Mouse (Mus musculus): ENCODE results near the gene Pex3.
"Not testable (repeated sequence)": the region's sequence is repeated elsewhere in the genome, so short reads cannot be mapped to it uniquely, and the experiment has no call there.

The Pex3 gene

DNA sequence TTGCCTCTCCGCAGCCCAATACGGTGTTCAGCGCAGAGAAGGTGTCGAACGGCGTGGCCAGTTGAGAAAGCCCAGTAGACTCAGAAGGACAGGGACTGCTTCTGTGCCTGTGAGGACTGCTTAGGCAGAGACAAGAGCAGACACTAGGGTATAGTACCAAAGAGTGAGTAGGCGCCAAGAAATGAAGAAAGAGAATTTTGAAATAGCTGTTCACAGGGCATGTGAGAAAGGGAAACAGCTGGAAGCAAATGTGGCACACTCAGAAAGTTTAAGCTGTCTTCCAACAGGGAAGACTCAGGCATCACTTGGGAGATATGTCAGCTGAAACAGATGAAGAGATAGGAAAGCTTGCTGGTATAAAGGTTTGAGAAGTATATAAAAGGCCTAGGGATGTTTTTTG lies 16.2 kb downstream of the Pex3 start:
- DNase-seq (ENCODE audit: low spot score in 2 of 2), result no peak

DNA sequence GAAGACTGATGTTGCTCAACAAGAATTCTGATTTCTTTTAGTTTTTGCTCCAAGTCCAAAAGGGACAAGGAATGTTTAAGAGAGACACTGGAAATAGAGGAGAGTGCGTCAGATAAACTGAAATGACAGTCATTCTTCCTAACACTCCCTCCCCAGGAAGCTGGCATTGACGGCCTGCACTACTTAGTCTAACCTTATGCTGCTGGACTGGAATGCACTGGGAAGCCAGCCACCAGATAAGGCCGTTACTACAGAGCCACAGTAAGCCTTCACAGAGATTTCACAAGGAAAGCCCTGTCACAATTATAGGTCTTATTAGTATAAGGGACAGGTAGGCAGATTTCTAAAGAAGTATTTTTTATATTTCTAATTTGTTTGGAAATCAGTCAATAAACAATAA lies 18.2 kb downstream of the Pex3 start:
- no peak for DNase-seq (ENCODE audit: low spot score in 2 of 2)

DNA sequence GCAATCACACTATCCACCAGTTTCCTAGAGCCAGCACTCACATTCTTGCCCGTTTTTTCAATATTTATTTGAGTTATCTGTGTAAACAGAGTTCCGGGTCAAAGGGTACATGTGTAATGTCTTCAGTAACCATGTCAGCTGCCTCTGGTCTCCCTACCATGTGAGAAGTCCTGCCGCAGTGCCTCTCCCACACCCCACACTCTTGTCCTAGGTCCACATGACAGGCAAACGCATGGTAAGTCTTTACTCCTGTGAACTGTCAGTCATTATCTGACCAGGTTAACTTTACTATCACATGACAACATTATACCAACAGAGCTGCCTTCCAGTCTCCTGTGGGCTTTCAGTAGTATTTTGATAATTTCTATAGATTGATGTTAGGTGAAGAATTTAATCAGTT lies 24.8 kb downstream of the Pex3 start:
- DNase-seq (ENCODE audit: low spot score in 2 of 2), result no peak

DNA sequence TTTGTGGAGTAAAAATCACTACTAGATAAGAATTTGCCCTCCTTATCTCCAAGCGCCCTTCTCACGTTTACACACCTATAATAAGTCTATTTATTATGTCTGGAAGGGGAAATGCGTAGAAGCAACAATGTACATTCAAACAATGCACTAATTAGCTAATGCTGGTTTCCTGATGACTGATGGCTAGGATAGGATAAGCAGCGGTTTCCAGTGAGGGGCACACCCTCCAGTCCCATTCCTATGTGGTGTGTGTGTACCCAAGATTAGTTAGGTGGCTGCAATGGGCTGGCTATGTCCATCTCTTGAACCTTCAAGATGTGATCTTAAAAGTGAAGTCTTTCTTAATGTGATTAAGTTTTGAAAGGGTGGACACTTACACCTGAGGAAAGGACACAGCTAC lies 31.1 kb downstream of the Pex3 start:
- DNase-seq (ENCODE audit: low spot score in 2 of 2), result no peak

DNA sequence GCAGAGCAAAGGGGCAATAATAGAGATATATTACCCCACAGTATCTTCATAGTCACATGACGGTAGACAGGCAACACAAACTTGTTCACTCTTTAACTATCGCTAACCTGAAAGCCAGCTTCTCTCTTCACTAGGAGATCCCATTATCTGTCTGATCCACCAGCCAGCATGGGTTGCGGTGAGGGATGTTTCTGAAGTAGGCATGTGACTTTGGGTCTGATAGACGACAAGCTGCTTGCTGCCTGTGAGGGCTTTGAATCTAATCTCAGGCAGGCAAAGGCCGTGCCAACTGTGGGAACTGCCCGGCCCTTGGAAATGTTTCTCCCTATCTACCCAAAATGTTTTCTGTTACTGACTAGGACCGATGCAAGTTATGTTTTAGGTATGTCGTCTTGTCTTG lies 50.6 kb downstream of the Pex3 start:
- DNase-seq (ENCODE audit: low spot score in 2 of 2), result no peak

DNA sequence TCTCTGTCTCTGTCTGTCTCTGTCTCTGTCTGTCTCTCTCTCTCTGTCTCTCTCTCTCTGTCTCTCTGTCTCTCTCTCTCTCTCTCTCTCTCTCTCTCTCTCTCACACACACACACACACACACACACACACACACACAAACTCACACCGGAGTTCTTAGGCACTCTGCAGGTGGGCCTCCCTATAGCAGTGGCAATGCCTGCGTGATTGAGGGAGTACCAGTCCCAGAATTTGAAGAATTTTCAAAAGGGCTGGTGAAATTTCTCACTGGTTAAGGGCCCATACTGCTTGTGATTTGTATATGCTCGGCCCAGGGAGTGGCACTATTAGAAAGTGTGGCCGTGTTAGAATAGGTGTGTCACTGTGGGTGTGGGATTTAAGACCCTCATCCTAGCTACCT lies 51.4 kb downstream of the Pex3 start:
- not testable (repeated sequence) for DNase-seq (ENCODE audit: low spot score in 2 of 2)

DNA sequence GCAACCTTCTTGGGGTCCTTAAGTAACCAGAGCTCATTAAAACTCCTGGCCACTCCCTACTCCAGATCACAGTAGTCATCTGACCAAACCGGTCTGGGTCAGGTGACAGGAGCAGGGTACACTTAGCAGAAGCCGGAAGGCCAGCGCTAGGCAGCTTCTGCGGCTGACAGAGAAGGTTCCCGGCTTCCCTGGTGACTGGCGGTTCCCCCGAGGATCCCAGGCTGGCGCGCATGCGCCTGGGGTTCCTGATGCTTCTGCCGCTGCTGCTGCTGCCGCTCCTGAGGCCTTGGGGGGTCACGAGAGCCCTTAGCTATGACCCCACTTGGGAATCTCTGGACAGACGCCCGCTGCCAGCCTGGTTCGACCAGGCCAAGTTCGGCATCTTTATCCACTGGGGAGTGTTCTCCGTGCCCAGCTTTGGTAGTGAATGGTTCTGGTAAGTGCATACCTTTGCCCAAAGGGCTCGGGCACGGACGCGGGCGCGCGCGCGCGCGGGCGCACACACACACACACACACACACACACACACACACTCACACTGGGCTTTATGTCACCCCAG lies 51.9 kb downstream of the Pex3 start:
- DNase-seq (ENCODE audit: low spot score in 2 of 2), result peak; percentile 83 to 86

DNA sequence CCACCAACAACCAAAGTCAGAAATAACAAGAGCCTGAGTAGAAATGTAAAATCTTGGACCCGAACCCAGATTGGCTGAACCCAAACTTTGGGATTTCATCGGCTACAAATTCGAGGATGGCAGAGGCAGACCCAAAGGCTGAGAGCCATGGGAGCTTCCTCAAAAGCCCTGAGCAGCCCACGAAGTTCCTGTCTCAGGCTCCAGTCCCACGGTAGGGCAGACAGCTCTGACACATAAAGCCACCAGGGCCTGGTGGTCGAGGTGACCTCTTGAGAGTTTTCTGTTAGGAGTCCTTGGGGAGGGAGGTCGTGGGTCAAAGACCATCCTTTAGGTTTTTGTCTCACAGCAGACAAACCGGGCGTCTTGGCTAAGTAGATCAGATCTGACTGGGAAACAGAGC lies 52.5 kb downstream of the Pex3 start:
- DNase-seq (ENCODE audit: low spot score in 2 of 2), result no peak

DNA sequence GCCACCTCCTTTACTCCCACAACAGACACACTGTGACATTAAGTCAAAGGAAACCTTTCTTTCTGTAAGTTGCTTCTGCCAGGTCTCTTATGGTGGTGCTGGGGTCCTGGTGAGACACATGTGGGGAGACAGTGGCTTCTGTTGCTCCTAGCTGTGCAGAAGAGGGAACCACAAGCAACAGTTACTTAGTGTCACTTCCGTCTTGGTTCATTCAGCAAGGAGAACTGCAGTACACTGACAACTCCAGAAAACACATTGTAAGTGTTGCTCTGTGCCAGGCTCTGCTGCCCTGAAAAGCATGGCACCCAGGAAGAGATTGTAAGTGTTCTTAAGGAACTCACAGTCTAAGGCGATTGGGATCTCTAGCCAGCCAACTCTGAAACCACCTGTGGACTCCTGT lies 53.6 kb downstream of the Pex3 start, which contains the start of gene Fuca2:
Gene Fuca2 (plus strand): TSS at position 210 of the 400 bp plus-strand sequence.
- DNase-seq (ENCODE audit: low spot score in 2 of 2), result no peak

DNA sequence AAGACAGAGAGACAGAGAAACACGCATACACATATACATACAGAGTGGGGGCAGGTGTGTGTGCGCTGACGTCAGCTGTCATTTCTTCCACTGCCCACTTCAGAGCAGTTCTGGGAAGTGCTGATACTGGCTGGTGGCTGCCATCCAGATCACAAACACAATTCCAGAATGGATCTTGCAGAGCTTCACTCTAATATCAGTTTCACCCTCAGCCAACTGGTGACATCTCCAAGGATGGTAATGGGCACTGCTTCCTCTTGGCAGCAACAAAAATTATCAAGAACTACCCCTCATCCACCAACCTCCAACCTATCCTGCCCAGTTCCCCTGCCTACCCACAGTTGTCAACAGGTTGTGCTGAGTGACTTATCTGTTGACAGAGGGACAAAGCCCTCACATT lies 56.6 kb downstream of the Pex3 start:
- DNase-seq (ENCODE audit: low spot score in 2 of 2), result no peak

DNA sequence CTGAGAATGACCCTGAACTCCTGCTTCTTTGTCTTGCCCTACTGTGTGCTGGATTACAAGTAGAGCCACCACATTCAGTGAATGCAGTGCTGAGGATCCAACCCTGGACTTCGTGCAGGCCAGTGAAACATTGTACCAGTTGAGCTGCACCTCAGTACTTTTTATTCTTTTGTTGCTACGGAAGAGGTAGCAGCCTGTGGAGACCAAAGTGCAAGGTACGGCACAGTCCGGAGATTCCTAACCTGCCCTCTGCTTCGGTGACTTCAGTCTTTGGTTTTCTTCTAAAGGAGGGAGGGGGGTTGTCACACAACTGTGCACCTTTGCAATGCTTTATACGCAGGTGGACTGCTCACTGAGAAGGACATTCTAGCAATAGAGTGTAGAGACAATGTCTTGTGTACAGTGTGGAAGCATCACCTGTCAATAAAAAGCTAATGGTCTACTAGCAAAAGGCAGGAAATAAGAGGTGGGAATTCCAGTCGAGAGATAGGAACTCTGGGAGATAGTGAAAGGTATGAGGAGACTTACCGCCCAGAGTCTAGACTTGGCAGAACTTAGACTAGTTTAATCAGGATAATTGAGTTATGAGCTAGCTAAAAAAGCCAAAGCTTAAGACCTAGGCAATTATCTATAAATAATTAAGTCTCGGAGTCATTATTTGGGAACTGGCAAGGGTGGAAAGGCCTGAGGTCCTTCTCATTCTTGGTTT lies 58.8 kb downstream of the Pex3 start:
- no peak for DNase-seq (ENCODE audit: low spot score in 2 of 2)

DNA sequence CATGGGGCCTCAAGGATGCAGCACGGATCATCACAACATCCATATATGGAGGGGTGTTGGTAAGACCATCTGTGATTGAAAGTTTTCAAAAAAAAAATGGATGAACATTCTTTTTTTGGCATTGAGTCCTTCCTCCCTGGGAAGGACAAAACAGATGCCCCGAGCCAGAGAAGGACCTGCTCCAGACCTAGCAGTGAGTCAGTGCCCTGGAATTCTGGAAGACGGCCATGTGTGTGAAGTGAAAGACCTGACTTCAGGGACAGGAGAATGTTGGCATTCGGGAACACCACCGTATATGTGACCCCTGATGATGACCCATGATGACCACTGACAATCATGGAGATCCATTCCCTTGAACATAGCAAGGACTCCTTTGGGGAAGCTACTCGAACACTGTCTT lies 63.3 kb downstream of the Pex3 start:
- no peak for DNase-seq (ENCODE audit: low spot score in 2 of 2)

DNA sequence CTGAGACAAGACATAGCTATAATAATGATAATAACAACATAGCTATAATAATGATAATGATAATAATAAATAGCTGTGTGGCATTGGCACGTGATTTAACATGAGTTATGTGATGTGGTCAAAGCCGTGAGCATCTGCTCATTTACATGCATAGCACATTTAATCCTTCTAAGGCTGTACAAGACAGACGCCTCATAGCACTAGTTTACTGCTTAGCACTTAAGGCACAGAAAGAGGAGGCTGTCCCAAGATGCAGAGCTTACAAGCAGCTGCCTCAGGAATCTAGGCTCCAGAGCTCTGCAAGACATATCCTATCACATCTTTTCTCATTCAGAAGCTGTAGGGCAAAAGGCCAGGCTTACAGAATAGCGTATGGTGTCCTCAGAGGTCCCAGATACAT lies 67.0 kb downstream of the Pex3 start:
- no peak for DNase-seq (ENCODE audit: low spot score in 2 of 2)

DNA sequence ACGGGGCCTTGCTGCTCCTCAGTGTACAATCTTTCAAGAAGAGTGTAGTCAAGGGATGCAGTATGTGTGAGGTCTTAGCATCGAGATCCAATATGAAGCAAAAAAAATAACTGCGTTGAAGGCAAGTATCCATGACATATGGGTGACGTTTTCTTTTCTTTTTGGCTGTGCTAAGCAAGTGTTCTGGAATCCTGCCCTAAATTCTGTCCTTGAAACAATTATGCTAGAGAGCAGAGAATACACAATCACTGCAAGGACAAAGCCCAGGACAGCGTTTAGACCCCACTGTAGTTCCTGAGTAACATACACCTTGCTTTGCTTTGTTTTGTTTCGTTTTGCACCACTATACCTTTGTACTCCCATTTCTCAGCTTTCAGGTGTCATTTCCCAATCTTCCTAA lies 73.6 kb downstream of the Pex3 start:
- no peak for DNase-seq (ENCODE audit: low spot score in 2 of 2)

DNA sequence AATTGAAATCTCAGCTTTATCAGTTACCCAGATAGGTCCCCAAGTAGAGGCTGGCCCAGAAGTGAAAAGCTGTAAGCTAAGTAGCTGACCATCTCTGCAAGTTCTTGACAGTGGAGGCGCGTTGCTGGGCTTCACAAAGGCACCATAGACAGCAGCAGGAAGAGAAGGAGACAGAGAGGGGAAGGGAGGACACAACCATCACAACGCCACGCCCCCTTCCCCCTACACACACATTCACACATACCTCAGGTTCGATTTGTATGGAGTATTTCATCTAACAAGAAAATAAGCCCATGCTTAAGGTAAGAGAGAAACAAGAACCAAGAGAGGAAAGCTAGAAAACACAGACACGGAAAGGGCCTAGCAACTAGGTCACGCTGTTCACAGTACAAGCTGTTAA lies 77.8 kb downstream of the Pex3 start:
- DNase-seq (ENCODE audit: low spot score in 2 of 2), result no peak

DNA sequence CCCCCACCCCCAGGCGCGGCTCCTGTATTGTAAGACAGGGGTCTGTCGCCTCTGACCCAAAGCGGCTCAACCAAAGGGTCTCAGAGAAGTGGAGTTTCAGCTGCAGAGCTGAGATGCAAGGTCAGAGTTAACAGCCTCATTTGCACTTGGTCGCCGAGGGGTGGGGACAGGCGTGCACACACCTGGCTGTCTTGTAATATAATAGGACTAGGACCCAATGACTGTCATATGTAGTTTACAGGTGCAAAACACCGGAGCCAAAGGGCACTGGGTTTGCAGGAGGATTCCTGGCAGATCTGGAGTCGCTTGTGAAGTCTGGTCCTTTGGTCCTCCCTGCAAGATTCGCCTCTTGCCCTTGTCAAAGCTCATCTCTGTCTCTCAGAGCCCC lies 78.4 kb downstream of the Pex3 start:
- no peak for DNase-seq (ENCODE audit: low spot score in 2 of 2)

Measured in urinary bladder, postnatal 4 days (tissue).